Mouse (Mus musculus) neural tube, embryonic 10.5 days (tissue): ENCODE data around the gene Gm853.

Experiments
- DNase-seq: peaks from one replicate; pipeline ENCODE4 v3.0.0-alpha.2; 2017; ENCODE audit warnings: low spot score; ENCODE audit errors: extremely low spot score

The Gm853 gene

GRCm38 (mm10) chr4:130174335-130175031 is 47.7 kb downstream of the Gm853 start:
- DNase-seq = peak; percentile 52

GRCm38 (mm10) chr4:130173911-130174311 is 48.3 kb downstream of the Gm853 start:
- DNase-seq = no peak

- DNase-seq = no peak
Measured at GRCm38 (mm10) chr4:130173060-130173822, 49.0 kb downstream of the Gm853 start.

- no peak for DNase-seq
Measured at GRCm38 (mm10) chr4:130171951-130172765, 50.0 kb downstream of the Gm853 start.

GRCm38 (mm10) chr4:130170362-130170761 is 51.8 kb downstream of the Gm853 start:
- no peak for DNase-seq

GRCm38 (mm10) chr4:130169411-130169971 is 52.7 kb downstream of the Gm853 start:
- no peak for DNase-seq

GRCm38 (mm10) chr4:130168280-130169183 is 53.7 kb downstream of the Gm853 start:
- DNase-seq = peak; percentile 40

GRCm38 (mm10) chr4:130167814-130168213 is 54.4 kb downstream of the Gm853 start:
- DNase-seq = no peak

- DNase-seq = no peak
Measured at GRCm38 (mm10) chr4:130167321-130167720, 54.9 kb downstream of the Gm853 start.

- DNase-seq = no peak
Measured at GRCm38 (mm10) chr4:130166592-130166991, 55.6 kb downstream of the Gm853 start.

- DNase-seq = no peak
Measured at GRCm38 (mm10) chr4:130166061-130166460, 56.1 kb downstream of the Gm853 start.

GRCm38 (mm10) chr4:130164121-130164520 is 58.1 kb downstream of the Gm853 start:
- no peak for DNase-seq

- DNase-seq = peak; percentile 42
Measured at GRCm38 (mm10) chr4:130163391-130163861, 58.8 kb downstream of the Gm853 start.

- no peak for DNase-seq
Measured at GRCm38 (mm10) chr4:130161349-130161748, 60.9 kb downstream of the Gm853 start.
